Mouse (Mus musculus): Measurements from ENCODE around the gene Ppp3cb.
A peak's percentile ranks its signal among the peaks of the same experiment; 100 is the strongest.

Gene Ppp3cb

DNA sequence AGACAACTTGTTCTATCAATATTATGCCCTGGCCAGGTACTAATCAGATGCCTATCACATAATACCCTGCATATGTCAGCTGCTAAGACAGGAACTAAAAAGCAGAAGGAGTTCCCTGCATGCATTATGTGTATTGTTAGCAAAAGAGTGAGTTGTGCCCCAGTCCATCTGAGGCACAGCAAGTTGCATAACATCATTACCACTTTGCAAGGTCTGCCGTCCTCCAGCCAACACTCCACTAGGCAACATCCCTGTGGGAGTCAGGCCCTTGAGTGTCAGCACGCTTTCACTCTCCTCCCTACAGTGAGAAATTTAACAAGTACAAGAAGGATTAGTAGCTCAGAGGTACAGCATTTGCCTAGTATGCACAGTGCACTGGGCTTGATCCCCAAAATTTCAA is 37.9 kb downstream of the Ppp3cb start:
- no peak for DNase-seq (ENCODE audit: low read depth, low spot score)
- Histone ChIP-seq H3K27me3 (ENCODE audit: control insufficient read depth, insufficient read depth, low read length, poor library complexity, severe bottlenecking) (no peaks in the 10 kb centered on the region), H3K36me3 (ENCODE audit: control insufficient read depth, insufficient read depth, low read length, poor library complexity, severe bottlenecking) (0 out of 2 replicates have a peak, but pooled peaks cover 1% of the 10 kb centered on the region)

DNA sequence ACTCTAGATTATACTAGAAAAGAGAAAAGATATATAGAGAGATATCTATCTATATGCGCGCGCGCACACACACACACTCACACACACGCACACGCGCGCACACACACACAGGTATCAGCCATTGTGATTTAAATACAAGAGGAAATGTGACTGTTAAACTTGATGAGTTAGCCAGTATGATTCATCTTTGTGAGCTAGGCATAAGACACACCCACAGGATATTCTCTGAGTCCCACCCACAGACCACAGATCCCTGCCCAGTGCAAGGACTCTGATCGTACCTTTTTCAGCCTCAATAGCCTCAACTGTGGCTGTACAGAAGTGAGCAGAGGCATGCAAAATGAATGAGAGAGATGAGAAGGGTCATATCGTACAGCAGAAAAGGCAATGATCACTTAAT is 43.4 kb downstream of the Ppp3cb start:
- peak; percentile 33 for DNase-seq (ENCODE audit: low read depth, low spot score)
- Histone ChIP-seq H3K27me3 (ENCODE audit: control insufficient read depth, insufficient read depth, low read length, poor library complexity, severe bottlenecking) (no peaks in the 10 kb centered on the region), H3K36me3 (ENCODE audit: control insufficient read depth, insufficient read depth, low read length, poor library complexity, severe bottlenecking) (peaks cover 5% of the 10 kb centered on the region)

DNA sequence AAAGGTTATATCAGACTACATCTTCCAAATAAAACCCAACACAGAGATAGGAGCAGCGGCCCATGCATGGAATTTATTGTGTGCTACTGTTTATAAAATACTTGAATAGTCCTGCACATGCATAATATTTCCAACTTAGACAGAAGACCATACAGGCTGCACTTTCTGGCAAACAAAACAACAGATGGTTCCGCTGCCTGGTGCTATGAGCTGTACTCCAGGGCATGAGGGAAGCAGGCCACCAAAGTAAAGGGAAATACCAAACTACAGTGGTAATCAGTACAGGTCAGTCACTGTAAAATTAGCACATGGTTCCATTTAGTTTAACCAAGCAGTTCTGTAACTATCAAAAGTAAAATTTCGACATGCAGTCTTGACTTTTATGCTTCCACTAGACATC is 46.4 kb downstream of the Ppp3cb start:
- DNase-seq (ENCODE audit: low read depth, low spot score) = no peak
- H3K36me3 ChIP-seq (ENCODE audit: control insufficient read depth, insufficient read depth, low read length, poor library complexity, severe bottlenecking) = peaks cover 9% of the 10 kb centered on the region
- no peaks in the 10 kb centered on the region for H3K27me3 ChIP-seq (ENCODE audit: control insufficient read depth, insufficient read depth, low read length, poor library complexity, severe bottlenecking)

DNA sequence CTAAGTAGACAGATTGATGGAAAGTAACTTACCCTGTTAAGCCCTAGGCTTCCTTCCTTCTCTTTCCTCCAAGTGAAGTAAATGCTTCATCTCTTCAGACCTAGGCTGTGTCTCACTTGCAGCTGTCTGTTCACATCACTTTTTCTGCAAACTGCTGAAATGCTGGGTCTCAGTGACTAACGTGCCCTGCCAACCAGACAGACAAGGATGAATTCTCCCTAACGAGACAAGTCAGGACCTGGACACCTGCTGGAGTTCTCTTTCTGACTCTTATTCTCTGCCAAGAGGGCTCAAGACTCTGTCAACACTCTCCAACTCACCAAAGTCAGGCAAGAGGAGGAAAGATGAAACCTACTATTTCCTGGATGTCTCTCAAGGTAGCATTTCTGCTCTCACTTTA is 49.8 kb downstream of the Ppp3cb start, which contains the start of gene Mss51:
Gene Mss51 (minus strand): TSS at position 299 of the 400 bp plus-strand sequence.
- no peak for DNase-seq (ENCODE audit: low read depth, low spot score)
- peaks cover 9% of the 10 kb centered on the region for H3K36me3 ChIP-seq (ENCODE audit: control insufficient read depth, insufficient read depth, low read length, poor library complexity, severe bottlenecking)
- H3K27me3 ChIP-seq (ENCODE audit: control insufficient read depth, insufficient read depth, low read length, poor library complexity, severe bottlenecking) = no peaks in the 10 kb centered on the region

DNA sequence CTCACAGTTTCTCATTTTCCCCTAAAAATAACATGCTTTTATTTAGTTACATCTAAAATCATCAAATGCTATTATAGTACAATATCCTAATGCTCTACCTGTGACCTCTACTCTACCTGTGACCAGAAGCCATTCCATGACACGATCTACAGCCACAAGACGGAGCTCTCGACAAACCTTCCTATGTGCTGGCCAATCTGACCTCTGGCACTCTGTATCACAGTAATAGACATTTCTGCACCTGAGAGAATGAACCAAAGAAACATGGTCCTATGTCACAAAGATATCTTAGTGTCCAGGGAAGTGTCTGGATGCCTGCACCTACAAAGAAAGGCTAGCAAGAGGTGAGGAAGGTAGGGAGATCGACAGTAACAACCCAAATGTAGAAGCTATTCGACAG is 60.3 kb downstream of the Ppp3cb start:
- DNase-seq (ENCODE audit: low read depth, low spot score) = no peak
- peaks cover 2% of the 10 kb centered on the region; the same call in 1 of the 2 replicates for H3K36me3 ChIP-seq (ENCODE audit: control insufficient read depth, insufficient read depth, low read length, poor library complexity, severe bottlenecking)
- H3K27me3 ChIP-seq (ENCODE audit: control insufficient read depth, insufficient read depth, low read length, poor library complexity, severe bottlenecking) = no peaks in the 10 kb centered on the region

DNA sequence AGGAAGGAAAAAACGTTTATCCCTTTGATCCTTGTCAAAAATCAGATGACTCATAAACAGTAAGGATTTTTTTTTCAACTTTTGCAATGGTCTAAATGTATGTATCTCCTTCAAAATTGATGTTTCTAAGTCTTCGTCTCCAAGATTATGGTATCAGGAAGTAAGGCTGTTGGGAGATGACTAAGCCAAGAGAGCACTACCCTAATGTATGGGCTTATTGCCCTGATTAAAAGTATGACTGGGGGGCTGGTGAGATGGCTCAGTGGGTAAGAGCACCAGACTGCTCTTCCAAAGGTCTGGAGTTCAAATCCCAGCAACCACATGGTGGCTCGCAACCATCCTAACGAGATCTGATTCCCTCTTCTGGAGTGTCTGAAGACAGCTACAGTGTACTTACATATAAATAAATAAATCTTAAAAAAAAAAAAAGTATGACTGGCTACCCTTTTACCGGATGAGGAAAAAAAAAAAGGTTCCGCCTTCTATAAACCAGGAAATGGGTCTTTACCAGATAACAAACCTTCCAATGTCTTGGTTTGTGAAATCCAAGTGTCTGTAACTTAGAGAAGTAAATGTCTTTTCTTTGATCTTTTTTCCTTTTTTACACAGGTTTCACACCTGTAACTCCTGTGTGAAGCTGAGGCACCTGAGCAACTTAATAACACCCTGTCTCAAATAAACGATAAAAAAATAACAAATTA is 64.2 kb downstream of the Ppp3cb start:
- Histone ChIP-seq H3K27me3 (ENCODE audit: control insufficient read depth, insufficient read depth, low read length, poor library complexity, severe bottlenecking) (no peaks in the 10 kb centered on the region), H3K36me3 (ENCODE audit: control insufficient read depth, insufficient read depth, low read length, poor library complexity, severe bottlenecking) (peaks cover 2% of the 10 kb centered on the region; the same call in 1 of the 2 replicates)

DNA sequence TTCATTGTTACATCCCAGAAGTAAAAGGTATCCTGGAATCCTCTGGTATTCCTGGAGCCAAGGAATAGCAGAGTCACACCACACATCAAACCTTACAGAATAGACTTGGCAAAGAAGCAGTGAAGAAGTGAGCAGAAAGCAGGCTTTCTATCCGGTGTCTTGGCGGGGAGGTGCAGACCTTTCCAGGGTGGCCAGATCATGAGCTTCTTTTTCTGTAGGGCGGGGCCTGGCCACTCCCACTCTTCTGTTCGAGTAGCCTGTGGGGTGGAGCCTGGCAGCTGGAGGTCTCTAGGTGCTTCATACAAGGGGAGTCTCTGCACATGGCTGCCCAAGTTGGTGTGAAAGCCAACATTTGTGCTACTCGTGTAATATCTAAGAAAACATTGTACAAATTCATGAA is 65.2 kb downstream of the Ppp3cb start:
- peak; percentile 27 for DNase-seq (ENCODE audit: low read depth, low spot score)
- Histone ChIP-seq H3K27me3 (ENCODE audit: control insufficient read depth, insufficient read depth, low read length, poor library complexity, severe bottlenecking) (no peaks in the 10 kb centered on the region), H3K36me3 (ENCODE audit: control insufficient read depth, insufficient read depth, low read length, poor library complexity, severe bottlenecking) (peaks cover 2% of the 10 kb centered on the region; the same call in 1 of the 2 replicates)

More for the DNA sequence above, 64.2 kb downstream of the Ppp3cb start:
- DNase-seq (ENCODE audit: low read depth, low spot score) = no peak

DNA sequence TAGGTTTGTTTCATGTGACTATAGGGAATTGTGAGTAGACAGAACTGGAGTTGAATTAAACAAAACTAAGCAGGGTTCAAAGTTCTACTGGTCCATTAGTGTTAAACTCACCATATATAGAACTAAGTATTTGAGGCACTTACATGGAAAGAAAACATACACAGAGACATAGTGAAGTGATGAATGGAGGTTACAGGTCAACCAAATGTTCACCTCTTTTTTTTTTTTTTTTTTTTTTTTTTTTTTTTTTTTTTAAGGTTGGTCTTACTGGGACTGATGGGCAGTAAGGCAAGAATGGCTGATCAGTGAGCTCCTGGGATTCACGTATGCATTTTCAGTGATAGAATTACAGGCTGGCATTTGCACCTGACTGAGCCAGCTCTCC is 66.2 kb downstream of the Ppp3cb start:
- no peak for DNase-seq (ENCODE audit: low read depth, low spot score)
- peaks cover 2% of the 10 kb centered on the region; the same call in 1 of the 2 replicates for H3K36me3 ChIP-seq (ENCODE audit: control insufficient read depth, insufficient read depth, low read length, poor library complexity, severe bottlenecking)
- no peaks in the 10 kb centered on the region for H3K27me3 ChIP-seq (ENCODE audit: control insufficient read depth, insufficient read depth, low read length, poor library complexity, severe bottlenecking)

DNA sequence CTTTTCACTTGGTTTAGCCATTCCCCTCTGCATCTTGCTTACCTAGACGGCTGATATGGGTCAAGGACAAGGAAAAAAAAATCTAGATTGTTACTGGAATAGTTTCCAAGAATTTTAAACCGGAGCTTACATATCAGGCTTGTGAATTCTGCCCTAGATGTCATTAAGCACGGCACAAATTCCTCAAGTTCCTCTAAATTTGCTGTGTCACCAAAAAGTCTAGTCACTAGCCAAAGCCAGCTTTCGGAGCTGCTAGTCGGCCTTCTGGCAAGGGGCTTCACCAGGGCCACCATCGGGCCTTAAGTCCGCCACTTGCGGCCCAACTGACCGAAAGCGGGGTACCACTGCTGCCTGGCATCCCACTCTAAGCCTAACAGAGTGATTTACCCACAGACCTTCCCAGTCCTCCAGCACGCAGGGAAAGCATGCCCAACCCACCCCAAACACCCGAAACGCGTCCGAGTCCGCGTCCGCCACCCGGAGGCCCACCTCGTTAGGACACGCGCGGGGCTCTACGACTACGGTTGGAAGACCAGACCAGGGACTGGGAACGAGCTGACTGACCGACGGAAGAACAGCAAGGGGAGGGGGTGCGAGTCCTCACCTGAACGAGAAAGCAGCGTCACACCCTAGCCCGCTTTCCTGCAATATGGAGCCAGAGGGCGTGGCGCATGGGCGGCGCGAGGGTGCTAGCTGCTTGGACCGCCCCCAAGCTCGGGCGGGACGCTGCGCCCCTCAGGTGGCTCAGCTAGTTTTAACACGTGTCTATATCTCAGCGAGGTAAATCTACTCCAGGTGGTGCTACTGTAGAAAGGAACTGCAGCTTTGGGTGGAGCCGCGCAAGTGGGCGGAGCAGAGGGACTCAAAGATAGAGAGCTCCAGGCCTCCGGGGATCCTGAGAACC is 66.8 kb downstream of the Ppp3cb start, which contains the start of gene Anxa7:
Gene Anxa7 (minus strand): TSS at position 843 of the 904 bp plus-strand sequence.
- DNase-seq (ENCODE audit: low read depth, low spot score) = peak; percentile 82
- no peaks in the 10 kb centered on the region; the same call in 1 of the 2 replicates for H3K36me3 ChIP-seq (ENCODE audit: control insufficient read depth, insufficient read depth, low read length, poor library complexity, severe bottlenecking)
- H3K27me3 ChIP-seq (ENCODE audit: control insufficient read depth, insufficient read depth, low read length, poor library complexity, severe bottlenecking) = no peaks in the 10 kb centered on the region

DNA sequence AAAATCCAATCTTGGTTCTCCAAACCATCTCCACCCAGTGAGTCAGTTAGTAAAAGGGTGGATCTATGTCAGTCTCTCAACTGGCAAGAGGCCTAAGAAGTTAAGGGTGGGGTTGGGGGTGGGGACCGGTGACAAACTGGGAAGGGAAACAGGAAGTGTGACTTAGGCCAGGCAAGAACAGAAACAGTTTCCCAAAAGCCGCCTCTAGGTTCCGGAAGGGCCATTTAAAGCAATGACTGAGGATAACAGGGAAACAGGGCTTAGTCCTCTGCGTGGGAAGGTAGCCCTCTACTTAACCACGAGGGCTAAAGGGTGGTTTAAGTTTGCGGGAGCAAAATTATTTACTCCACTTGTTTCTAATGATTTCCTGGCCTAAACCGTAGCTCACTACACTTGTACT is 67.6 kb downstream of the Ppp3cb start:
- 0 out of 2 replicates have a peak, but pooled peaks cover 1% of the 10 kb centered on the region for H3K36me3 ChIP-seq (ENCODE audit: control insufficient read depth, insufficient read depth, low read length, poor library complexity, severe bottlenecking)
- no peaks in the 10 kb centered on the region for H3K27me3 ChIP-seq (ENCODE audit: control insufficient read depth, insufficient read depth, low read length, poor library complexity, severe bottlenecking)
- peak; percentile 51 for DNase-seq (ENCODE audit: low read depth, low spot score)

DNA sequence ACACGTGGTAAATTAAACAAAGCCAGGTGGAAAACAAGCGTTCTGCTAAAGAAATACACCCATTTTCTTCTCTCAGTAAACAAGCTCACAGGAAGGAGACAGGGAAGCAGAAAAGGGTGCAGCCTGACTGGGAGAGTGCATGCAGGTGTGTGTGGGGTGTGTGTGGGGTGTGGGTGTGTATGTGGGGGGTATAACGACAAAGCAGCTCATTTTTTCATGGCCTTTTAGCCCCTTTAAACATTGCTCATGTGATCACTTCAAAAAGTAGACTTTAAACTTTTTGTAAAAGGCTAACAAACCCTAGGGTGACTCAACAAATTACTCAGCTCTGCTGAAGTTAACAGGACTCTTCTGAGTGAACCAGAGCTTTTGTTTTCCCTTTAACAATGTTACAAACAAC is 68.0 kb downstream of the Ppp3cb start:
- Histone ChIP-seq H3K27me3 (ENCODE audit: control insufficient read depth, insufficient read depth, low read length, poor library complexity, severe bottlenecking) (no peaks in the 10 kb centered on the region), H3K36me3 (ENCODE audit: control insufficient read depth, insufficient read depth, low read length, poor library complexity, severe bottlenecking) (0 out of 2 replicates have a peak, but pooled peaks cover 1% of the 10 kb centered on the region)
- DNase-seq (ENCODE audit: low read depth, low spot score) = no peak

DNA sequence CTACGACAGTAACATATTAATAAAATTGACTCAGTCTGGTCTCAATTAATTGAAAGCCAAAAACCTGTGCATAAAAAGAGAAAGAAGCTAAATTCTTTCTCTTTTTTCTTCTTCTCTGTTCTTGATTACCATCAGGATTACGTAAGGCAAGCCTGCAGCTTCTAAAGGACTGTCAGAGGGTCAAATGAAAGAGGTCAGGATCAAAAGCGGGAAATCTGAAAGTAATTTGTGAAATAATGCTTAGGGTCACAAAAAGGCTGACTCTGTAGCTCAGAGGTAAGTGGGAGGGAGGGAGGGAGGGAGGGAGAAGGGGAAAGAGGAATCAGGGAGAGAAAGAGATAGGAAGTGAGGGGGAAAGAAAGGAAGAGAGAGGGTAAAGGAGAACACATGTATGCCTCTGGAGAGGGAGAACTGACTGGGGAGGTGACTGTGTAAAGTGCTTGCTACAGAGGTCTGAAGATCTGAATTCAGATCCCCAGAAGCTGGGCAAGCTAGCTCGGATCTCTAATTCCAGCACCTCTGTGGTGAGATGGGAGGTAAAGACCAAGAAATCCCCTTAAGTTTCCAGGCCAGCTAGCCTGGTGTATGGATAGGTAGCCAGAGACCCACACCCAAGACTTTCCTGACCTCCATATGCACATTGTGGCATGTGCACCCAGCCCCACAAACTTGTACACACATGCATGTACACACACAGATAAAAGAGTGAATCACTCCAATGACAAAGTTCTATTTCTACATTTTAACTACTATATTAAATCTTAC is 68.9 kb downstream of the Ppp3cb start:
- Histone ChIP-seq H3K36me3 (ENCODE audit: control insufficient read depth, insufficient read depth, low read length, poor library complexity, severe bottlenecking) (0 out of 2 replicates have a peak, but pooled peaks cover 3% of the 10 kb centered on the region), H3K27me3 (ENCODE audit: control insufficient read depth, insufficient read depth, low read length, poor library complexity, severe bottlenecking) (no peaks in the 10 kb centered on the region)
- no peak for DNase-seq (ENCODE audit: low read depth, low spot score)

DNA sequence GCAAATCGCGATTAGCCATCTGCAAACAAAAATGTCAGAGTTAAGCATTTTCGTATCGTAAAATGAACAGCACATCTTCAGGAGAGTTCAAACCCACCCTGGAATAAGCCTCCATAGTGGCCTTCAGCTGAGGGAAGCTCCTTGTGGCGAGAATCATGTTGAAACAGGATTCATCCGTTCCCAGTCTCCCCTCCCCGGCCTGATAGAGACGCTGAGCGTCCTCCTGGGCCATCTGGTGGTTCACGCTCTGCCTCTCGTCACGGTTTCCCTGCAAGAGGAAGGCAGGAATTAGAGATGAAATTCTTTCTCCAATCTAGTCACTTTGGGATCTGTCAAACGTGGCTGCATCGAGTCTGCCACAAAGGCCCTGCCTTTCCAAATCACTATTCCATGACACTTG is 86.2 kb downstream of the Ppp3cb start:
- no peaks in the 10 kb centered on the region for H3K27me3 ChIP-seq (ENCODE audit: control insufficient read depth, insufficient read depth, low read length, poor library complexity, severe bottlenecking)
- no peak for DNase-seq (ENCODE audit: low read depth, low spot score)

DNA sequence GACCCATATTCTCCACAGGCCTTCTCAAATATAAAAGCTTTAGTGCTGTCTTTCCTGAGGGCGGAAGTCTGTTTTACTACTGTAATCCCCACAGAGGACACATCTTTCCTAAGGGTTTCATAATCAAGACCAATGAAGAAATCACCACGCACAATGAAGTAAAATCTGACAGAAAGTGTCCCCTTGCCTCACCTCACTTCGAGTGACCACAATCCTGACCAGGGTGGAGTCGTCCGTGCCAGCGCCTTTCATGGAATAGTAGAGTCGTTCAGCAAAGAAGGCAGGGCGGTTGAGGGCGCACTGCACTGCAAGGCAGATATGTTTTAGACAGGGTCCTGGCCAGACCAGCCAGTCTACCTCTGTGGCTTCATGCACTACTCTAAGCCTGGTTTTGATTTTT is 88.0 kb downstream of the Ppp3cb start:
- H3K27me3 ChIP-seq (ENCODE audit: control insufficient read depth, insufficient read depth, low read length, poor library complexity, severe bottlenecking) = no peaks in the 10 kb centered on the region
- peaks cover 21% of the 10 kb centered on the region for H3K36me3 ChIP-seq (ENCODE audit: control insufficient read depth, insufficient read depth, low read length, poor library complexity, severe bottlenecking)
- DNase-seq (ENCODE audit: low read depth, low spot score) = no peak

More for the DNA sequence above, 86.2 kb downstream of the Ppp3cb start:
- peaks cover 26% of the 10 kb centered on the region for H3K36me3 ChIP-seq (ENCODE audit: control insufficient read depth, insufficient read depth, low read length, poor library complexity, severe bottlenecking)
